Mouse (Mus musculus): Measurements from ENCODE around the gene Gm6034.
A peak's percentile ranks its signal among the peaks of the same experiment; 100 is the strongest.
"Not testable (repeated sequence)": the region's sequence is repeated elsewhere in the genome, so short reads cannot be mapped to it uniquely, and the experiment has no call there.

- not testable (repeated sequence) for TF ChIP-seq GATA1 (IDR thresholded peaks at IDR 0.05; ENCODE audit: low read depth, low read length); GABPA (IDR thresholded peaks at IDR 0.05; ENCODE audit: low read depth, low read length); CTCF (IDR thresholded peaks at IDR 0.05 in 2 of 3, conservative IDR thresholded peaks at IDR 0.05 in 1 of 3; ENCODE audit: control insufficient read depth in 1 of 3, insufficient read depth in 1 of 3, low read depth in 2 of 3, low read length in 3 of 3, poor library complexity in 1 of 3, severe bottlenecking in 1 of 3); EP300 (IDR thresholded peaks at IDR 0.05; ENCODE audit: low read depth in 1 of 2, low read length in 2 of 2); MAX (IDR thresholded peaks at IDR 0.05; ENCODE audit: low read length); USF2 (IDR thresholded peaks at IDR 0.05; ENCODE audit: borderline replicate concordance in 1 of 2, insufficient read depth in 1 of 2, low read depth in 1 of 2, low read length in 2 of 2); POLR2AphosphoS2 (IDR thresholded peaks at IDR 0.05; ENCODE audit: low read length); KAT2A (conservative IDR thresholded peaks at IDR 0.05; ENCODE audit: low read depth, low read length)
- TF ChIP-seq POLR2A (IDR thresholded peaks at IDR 0.05; ENCODE audit: control insufficient read depth in 1 of 2, insufficient read depth in 1 of 2, low read depth in 1 of 2, low read length in 2 of 2, poor library complexity in 1 of 2), result peak; percentile 43 to 72; a peak in 3 of 4 replicates
- TF ChIP-seq MAFK (IDR thresholded peaks at IDR 0.05; ENCODE audit: borderline replicate concordance, low read depth, low read length), result peak; percentile 67; the same call in 1 of the 2 replicates
Observed at GRCm38 (mm10) chr17:36042610-36043169, at the start of gene Gm6034, which contains the start of gene H2-T22.
